Mouse (Mus musculus) thymus, postnatal 14 days (tissue): Measurements from ENCODE around the gene Inpp4b.
A peak's percentile ranks its signal among the peaks of the same experiment; 100 is the strongest.

Source experiments
- DNase-seq: peaks from one replicate; pipeline ENCODE4 v3.0.0; 2021

The Inpp4b gene

DNA sequence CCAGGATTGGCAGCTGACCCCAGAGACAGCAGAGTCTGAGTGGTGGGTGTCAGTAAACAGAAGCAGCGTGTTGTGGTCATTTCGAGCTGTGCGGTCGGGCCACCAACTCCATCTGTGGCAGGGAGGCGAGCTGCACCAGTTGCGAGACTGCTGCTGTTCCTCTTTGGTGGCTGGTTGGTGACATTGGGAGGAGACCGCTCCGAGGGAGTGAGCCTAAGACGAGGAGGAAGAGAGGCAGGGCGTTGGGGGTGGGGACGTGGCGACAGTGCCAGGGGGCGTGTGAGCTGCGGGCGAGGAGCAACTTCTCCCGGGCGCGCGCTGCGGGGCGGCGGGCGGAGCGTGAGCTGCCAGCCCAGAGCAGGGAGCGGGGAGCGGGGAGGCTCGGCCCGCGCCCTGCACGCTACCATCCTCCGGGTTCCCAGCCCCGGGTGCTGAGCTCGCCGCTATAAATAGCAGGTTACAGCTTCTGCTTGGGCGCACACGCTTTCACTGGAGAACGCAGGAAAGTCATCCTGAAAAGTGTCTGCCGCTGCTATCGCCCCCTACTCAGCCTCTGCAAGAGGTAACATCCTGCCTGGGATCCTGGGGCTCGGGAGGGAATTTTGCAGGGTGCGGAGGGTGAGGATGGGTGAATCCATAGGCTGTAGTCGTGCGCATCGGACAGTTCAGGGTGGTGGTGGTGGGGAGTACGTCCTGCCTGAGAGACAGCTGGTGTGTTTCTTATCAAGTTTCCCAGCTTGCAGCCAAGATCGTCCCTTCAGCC is at the start of gene Inpp4b:
Gene Inpp4b (plus strand): TSS at position 321 of the 763 bp plus-strand sequence.
- peak; percentile 81 for DNase-seq

DNA sequence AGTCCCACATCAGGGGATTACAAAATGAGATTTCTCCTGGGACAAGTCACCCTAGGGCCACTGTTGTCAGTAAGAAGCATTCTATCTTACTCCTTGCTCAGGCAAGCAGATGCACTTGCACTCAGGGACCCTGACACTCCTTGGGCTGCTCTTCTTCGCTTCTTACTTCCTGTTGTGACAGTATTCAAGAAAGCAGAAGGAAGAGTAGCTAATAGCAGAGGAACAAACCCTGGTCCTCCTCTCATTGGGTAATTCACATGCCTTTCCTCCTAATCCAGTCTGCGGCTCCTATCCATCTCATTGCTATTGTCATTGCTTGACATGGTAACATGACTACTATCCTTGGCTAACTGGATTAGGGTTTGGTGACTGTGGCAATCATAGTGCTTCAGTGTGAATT is 7.1 kb upstream of the Inpp4b start:
- DNase-seq, result no peak

DNA sequence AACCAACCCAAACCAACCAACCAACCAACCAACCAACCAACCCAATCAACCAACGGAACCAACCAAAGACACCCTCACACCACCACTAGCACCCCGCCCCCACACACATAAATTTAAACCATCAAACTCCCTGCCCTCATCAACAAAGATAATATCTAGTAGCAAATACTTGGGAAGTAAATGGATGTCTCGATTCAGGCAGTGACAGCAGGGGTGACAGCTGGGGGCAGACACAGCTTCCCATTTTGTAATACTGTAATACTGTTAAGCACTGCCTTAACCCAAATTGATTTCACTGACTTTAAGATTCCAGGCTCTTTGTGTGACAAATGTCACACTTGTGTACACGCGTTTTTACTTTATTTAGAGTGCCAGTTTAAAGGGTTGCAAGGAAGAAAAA is 1.2 kb upstream of the Inpp4b start:
- no peak for DNase-seq

DNA sequence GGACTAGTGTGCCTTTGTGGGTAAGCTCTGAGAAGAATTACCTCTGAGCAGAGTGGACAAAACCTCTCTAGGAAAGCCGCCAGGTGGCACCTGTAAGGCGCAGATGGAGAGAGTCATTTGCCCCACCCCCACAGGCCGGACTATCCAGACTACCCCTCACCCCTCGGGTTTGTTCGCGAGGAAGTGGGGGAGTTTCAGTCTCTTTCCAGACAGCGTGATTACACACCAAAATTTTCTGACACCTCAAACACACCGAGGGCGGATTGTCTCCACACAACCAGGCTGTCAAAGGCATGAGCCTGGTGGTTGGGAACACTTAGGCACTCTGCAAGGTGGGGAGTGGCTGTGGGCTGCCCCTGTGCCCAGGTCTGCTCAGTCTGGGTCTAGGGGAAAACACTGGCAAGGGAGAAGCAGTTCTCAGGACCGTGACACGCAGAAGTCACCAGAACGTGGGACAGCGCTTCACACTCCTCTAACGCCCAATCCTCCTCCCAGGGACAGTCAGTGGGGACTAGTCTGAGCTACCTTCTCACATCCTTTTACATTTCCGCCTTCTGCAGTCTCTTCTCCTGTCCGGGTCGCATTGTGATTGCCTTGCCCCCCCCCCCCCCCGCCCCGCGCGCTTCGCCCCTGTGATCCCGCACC is 643 bp upstream of the Inpp4b start:
- DNase-seq, result peak; percentile 72

DNA sequence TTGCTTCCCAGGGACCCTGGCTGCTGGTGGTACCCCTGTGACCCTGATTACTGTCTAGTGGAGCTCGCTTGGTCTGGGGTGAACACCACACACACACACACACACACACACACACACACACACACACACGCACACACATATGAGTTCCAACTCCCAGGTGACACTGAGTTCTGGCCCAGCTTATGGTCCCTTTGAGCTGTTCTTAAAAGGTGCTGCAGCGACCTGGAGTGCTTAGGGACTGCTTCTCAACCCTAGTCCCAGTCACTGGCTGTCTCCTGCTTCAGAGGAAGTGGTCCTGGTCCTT is 595 bp downstream of the Inpp4b start:
- DNase-seq, result no peak

DNA sequence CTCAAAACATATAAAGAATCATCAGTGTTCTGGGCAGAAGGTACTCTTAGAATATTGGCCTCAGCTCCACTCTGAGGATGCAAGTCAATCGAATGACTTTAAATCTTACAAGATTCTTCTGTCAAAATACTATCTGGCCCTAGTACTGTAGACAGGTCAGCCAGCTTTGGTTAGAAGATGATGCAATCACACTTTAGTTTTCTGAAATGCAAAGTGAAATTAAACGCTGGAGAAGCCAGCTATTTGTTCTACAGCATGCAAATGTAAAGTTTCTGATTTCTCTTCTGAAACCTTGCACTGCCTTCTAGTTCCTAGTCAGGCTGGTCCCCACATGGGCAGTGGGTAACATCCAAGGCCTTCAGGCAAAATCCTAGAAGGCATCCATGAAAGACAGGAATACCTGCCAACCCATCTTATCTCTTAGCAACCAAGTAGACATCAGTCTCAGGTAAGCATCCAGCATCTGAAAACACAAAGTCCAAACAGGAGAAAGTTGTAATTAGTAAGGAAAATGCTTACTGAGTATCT is 2.9 kb downstream of the Inpp4b start:
- DNase-seq, result no peak

DNA sequence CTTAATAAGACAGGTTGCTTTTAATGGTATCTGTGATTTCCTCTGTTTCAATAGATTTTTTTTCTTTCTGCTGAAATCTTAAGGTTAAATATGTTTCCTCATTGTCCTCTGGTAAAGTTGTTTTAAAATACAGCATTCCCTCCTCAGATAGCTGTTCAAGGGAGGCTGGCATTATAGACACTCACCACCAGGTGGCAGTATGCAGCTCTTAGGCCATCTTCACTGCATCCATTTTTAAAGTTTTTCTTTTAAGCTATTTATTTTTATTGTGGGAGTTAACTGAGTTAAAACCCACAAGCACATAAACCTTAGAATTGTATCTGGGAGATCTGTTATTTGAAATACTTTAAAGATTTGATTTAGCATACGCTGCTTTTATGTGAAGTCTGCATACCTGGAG is 7.1 kb downstream of the Inpp4b start:
- peak; percentile 33 for DNase-seq

DNA sequence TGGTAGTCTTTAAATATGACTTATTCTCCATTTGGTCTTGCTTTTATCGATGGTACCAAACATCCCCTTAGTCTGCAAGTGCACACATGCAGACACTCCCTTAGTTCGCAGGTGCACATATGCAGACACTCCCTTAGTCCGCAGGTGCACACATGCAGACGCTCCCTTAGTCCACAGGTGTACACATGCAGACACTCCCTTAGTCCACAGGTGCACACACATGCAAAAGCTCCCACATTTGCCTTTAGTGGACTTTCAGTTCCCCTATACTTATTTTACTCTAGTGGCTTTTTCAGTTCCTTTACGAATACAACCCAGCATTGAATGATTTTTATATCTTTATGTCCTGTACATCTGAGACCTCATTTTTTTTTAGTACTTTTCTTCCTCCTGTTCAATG is 11.1 kb downstream of the Inpp4b start:
- no peak for DNase-seq

DNA sequence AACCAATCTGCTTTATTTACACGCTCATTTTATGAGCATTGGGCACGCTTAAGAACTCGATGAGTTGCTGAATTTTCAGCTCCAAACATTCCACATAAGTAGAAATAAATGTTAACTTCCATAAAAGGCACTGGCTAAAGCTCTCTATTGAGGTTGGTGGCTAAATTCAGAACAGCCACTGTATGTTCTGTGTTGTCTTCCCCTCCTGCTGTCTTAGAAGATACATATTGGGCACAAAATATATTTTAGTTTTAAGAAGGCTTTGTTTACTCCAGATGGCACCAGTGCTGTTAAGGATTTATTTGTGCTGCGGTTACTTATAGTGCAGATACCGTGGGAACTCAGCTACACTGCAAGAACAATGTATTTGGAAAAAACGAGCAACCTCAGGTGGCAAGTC is 15.8 kb downstream of the Inpp4b start:
- no peak for DNase-seq

DNA sequence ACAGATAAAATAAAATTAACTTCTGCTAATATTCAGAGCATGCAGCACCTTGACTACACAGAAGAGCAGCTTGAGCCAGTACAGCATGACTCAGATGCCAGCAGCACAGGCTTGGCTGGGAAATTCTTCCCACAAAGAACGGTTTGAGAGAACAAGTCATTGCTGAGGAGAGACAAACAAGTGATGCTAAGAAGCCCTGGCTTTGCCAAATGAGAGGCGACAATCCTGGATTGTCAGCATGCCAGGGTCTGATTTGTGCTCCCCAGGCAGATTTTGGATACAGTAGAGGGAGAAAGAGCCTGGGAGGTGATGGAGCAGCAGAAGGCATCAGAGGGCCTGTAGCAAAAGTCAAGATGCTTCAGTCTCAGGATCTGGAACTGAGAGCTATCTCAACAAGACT is 18.2 kb downstream of the Inpp4b start:
- no peak for DNase-seq

DNA sequence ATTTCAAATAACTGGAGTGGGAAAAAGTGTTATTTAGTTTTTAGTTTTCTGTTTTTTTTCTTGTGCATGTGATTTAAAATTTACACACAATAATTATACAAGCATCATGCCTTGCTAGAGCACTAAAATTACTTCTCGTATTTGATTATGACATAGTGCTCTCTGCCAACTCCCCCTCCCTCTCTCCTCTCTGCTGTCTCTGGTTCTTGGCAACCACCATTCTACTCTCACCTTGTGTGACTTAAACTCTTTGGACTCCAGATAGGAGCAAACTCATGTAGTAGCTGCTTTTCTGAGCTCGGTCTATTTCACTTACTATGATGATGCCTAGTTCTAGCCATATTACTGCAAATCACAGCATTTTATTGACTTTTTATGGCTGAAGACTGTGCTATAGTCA is 18.8 kb downstream of the Inpp4b start:
- DNase-seq, result no peak

DNA sequence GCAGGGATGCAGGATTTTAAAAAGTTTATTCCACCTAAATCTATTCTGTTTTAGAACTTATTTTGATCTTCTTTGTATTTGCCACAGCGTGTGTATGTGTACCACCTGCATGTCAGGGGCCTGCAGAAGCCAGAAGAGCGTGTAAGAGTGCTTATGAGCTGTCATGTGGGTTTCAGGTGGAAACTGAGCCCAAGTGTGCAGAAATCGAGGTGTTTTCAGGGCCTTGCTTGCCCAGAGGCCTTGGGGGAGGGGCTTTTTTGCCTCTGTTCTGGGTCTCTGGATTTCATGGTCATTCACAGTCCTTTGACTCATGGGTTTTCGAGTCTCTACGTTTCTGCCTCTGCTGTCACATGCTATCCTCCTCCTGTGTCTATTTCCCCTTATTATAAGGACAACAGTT is 28.3 kb downstream of the Inpp4b start:
- DNase-seq, result no peak

DNA sequence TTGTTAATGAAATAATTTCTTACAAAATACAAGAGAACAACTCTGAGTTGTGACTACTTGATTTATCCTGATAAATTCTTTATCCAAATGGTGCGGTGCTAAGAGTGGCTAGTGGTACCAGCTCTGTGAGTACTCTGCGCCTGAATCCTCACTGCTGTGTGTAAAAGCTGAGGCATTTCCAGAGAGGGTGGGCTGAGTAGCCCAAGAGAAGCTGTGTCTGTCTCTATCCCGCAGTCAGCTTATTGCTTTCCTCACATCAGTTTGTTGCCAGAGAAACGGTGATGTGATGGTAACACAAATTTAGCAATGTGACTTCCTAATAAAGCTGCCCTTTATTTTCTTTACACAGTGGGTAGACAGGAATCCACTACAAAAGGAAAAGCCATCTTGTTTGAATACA is 29.5 kb downstream of the Inpp4b start:
- no peak for DNase-seq

DNA sequence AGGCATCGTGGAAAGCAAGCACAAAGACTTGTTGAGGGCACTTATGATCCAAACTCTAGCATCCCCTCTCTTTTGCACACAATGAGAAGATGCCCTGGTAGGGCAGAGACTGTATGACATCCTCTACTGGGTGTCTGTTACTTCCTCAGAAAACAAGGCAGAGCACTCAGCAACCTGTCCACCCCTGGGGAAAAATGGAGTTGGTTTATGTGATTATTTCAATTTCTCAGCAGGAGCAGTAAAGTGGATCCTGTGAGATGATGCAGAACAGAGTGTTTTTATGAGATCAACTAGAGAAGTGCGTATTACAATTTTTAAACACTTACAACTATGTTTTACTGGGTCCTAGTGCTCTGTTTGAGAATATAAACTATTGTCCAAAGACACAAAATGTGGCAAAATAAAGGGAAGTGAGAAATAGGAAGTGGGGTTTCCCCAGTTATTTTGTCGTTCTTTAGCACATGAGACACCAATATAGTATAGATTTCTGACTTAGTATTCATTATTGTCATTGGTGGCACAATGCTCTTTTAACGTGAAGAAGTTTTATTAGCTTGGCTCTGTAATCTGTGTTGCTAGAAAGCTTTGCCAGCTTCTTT is 32.6 kb downstream of the Inpp4b start:
- DNase-seq, result no peak

DNA sequence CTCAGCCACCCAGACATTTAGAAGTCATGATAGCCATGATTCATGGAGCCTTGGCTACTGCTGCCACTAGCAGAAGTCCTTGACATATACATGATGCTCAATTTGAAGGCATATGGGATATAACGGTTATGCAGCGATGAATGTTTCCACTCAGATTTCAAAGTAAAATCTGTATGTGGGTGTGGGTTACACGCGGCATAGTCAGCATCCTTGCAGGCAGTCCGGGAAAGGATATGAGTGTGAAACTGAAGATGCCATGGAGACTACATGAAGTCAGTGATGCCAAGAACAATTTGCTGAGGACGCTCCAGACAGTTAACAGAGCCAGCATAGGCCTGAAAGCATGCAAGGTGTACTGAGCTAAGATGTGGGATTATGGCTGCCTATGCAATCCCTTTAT is 46.6 kb downstream of the Inpp4b start:
- no peak for DNase-seq

DNA sequence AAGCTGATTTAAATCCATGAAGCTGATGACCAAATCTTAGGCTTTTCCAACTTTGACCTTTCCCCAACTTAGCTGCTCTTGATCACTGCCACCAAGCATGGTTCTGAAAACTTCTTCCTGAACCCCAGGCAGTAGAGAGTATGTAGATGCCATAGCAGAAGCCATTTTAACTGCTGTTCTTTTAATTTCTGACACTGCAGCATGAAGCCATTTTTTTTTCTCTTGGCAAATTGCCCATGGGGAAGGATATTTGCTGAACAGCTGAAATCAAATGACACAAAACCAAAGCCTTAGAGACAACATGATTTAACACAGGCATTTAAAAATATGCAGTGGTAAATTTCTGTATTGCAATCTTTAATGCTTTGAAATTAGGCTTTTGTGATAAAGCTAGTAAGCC is 56.7 kb downstream of the Inpp4b start:
- DNase-seq, result no peak

DNA sequence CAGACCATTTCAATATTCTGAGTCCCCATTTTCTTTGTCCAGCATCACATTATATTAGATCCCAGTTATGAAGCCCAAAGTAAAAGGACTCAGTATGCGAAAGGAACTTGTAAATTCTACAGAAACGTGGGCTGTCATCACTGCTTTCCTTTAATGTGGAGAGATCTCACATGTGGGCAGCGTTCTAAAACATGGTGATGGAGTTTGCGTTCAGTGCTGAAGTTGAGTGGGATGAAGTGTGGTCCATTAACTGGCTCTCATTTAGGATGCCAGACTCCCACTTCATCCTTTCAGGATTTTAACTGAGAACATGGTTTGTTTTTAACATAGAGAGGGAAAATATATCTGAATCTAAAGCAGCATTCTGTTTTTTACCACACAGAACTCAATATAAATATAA is 57.1 kb downstream of the Inpp4b start:
- DNase-seq, result no peak

DNA sequence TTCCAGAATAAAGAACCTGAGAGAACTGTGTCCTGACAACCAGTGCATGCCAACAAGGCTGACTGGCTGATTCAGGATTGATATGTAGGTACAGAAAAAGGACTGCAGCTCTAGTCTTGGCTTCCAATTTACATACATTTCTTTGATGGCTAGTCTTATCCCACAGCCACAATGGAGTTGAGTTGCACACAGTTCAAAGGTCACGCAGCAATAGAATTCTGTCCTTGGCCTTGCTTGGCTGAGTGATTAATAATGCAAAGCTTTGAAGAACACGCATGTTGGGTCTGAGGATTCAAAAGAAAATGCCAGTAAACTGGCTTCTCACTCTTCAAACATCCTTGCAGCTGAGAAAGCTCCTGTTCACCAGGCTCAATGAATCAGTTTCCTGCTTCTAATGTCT is 70.4 kb downstream of the Inpp4b start:
- no peak for DNase-seq

DNA sequence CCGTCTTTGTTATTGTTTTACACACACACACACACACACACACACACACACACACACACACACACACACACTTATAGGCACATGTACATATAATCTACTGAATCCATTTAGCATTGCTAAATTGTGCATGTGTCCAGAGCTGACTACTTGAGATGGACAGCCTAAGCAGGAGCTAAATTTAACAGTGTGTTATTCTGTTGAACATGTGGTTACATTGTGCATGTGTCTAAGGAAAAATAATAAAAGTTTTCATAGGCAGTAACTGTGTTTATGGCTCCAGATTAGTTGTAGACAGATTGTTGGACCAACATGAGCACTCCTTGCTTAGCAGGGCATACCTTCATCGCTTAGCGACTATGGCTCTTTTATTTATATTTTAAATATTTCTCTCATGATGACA is 101.6 kb downstream of the Inpp4b start:
- DNase-seq, result no peak

DNA sequence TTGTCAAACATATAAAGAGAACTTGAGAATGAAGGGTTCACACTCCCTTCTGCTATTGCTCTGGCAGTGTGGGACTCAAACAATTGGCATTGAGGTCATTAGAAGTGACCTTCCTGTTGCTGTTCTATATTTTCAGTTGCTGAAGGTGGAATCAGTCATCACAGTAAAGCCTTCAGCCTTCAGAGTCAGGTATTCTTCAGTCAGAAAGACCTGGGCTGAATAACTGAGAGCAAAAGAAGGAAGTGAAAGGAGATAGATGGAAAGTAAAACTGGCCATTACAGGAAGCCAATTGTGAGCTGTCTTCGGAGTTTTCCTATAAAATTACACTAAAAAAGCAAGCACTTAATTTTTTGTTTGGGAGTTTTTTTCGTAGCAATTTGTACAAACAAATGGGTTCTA is 107.4 kb downstream of the Inpp4b start:
- no peak for DNase-seq

DNA sequence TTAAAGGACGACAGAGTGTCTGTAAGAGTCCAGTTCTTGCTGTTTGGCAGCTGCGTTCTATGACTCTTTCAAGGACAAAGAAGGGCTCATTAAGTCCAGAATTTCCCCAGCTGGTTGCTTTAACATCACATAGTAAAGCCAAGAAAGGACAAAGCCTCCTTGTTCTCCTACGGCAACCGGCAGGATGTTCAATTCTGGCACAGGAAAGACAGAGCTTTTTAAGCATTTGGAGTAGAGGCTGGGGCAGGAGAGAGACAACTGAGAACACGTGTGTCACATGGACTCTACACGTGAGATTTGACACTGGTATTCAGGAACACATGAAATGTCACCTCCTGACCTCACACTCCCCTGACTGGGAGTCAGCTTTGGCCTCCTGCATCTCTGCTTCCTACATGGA is 109.7 kb downstream of the Inpp4b start:
- DNase-seq, result no peak

DNA sequence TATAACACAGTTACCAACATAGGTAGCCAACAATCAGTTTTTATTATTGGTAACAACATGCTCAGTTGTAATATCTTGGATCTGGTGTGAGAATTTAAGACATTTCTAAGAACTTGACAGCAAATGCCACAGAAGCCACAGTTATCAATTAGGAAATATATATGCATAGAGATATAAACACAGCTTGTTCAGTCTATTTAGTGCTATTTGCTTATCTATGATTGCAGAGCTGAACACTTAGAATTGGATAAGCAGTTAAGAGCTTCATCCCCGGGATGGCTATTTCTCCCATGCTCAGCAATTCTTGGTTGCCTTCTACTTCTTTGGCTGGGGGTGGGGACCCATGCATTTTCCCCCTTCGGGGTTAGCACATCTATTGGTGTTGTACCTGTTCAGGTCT is 112.5 kb downstream of the Inpp4b start:
- no peak for DNase-seq

DNA sequence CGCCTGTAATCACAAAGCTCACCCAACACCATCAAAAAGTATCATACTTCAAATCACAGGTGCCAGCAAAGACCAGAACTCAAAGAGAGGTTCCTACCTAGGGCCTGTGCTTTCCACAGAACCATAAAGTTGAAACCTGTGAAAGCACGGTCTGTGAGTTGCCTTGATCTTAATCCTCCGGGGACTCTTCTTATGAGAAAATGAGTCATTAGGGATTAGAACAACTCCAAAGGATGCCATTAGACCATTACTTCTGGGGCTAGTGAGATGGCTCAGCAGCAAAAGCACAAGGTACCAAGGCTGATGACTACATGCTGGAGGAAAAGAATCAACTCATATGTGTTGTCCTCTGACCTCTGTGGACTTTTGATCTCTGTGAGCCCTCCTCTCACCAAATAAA is 121.4 kb downstream of the Inpp4b start:
- DNase-seq, result no peak

DNA sequence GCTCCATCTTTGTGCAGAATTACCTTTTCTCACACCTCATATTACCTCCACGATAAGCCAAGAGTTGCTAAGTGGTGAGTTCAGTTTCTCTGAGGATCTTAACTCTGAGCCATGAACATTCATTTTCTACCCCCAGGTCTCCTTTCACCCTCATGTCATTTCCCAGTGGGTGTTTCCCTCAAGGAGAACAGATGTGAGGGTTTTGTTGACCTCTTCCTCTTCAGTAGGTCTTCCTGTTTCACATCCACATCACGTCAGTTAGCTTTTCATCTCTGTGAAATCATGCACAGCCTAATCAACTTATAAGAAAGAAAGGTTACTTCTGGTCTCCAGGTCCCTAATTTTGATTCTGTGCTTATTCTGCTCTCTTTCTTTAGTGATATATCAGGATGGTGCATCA is 124.4 kb downstream of the Inpp4b start:
- DNase-seq, result no peak

DNA sequence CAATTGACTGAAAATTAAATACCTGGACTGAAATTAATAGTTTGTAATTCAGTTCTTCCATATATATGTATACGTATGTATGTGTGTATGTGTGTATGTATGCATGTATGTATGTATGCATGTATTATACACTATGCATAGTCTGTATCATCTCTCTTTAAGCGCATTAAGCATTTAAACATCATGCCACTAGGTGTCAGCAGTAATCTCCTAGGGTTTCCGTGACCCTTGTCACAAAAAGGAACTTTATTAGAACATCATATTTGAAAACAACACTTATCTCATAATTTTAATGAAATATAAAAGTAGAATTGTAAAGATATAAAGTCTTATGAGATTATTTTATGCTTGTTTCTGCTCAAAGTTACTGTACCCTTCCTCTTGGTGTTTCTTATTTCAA is 136.3 kb downstream of the Inpp4b start:
- DNase-seq, result peak; percentile 51
